Mouse (Mus musculus): ENCODE measurements around the gene Nrxn3.

The Nrxn3 gene

GRCm38 (mm10) chr12:89049686-89050085, 327.0 kb downstream of the Nrxn3 start:
- DNase-seq (ENCODE audit: low spot score), result no peak

- DNase-seq (ENCODE audit: low spot score), result no peak
These were observed 349.8 kb downstream of the Nrxn3 start for GRCm38 (mm10) chr12:89072436-89072835.

- DNase-seq (ENCODE audit: low spot score), result no peak
These were observed 350.6 kb downstream of the Nrxn3 start for GRCm38 (mm10) chr12:89073167-89073743.

- no peak for DNase-seq (ENCODE audit: low spot score)
These were observed 352.0 kb downstream of the Nrxn3 start for GRCm38 (mm10) chr12:89074551-89075295.

- no peak for DNase-seq (ENCODE audit: low spot score)
These were observed 371.3 kb downstream of the Nrxn3 start for GRCm38 (mm10) chr12:89093806-89094479.

GRCm38 (mm10) chr12:89097561-89097960, 374.9 kb downstream of the Nrxn3 start:
- no peak for DNase-seq (ENCODE audit: low spot score)

GRCm38 (mm10) chr12:89106029-89106733, 383.5 kb downstream of the Nrxn3 start:
- no peak for DNase-seq (ENCODE audit: low spot score)

- DNase-seq (ENCODE audit: low spot score), result no peak
These were observed 384.4 kb downstream of the Nrxn3 start for GRCm38 (mm10) chr12:89106881-89107584.

- no peak for DNase-seq (ENCODE audit: low spot score)
These were observed 387.2 kb downstream of the Nrxn3 start for GRCm38 (mm10) chr12:89109779-89110335.

GRCm38 (mm10) chr12:89128602-89129001, 405.9 kb downstream of the Nrxn3 start:
- DNase-seq (ENCODE audit: low spot score), result no peak

GRCm38 (mm10) chr12:89129139-89129907, 406.6 kb downstream of the Nrxn3 start:
- DNase-seq (ENCODE audit: low spot score), result no peak

GRCm38 (mm10) chr12:89134333-89134732, 411.7 kb downstream of the Nrxn3 start:
- DNase-seq (ENCODE audit: low spot score), result no peak

GRCm38 (mm10) chr12:89134774-89135307, 412.2 kb downstream of the Nrxn3 start:
- no peak for DNase-seq (ENCODE audit: low spot score)

GRCm38 (mm10) chr12:89148974-89149411, 426.3 kb downstream of the Nrxn3 start:
- no peak for DNase-seq (ENCODE audit: low spot score)

- DNase-seq (ENCODE audit: low spot score), result no peak
These were observed 426.8 kb downstream of the Nrxn3 start for GRCm38 (mm10) chr12:89149455-89149854.

GRCm38 (mm10) chr12:89156086-89156757, 433.5 kb downstream of the Nrxn3 start:
- no peak for DNase-seq (ENCODE audit: low spot score)

- no peak for DNase-seq (ENCODE audit: low spot score)
These were observed 436.7 kb downstream of the Nrxn3 start for GRCm38 (mm10) chr12:89159353-89159752.

GRCm38 (mm10) chr12:89174306-89175159, 451.9 kb downstream of the Nrxn3 start:
- no peak for DNase-seq (ENCODE audit: low spot score)

All from MN1 (cell line).